Mouse (Mus musculus) stomach, embryonic 15.5 days (tissue): Measurements from ENCODE around the gene Olfr1371. TPM values are rescaled to one million over a fixed set of nuclear protein-coding genes. Genes with fewer than 3 reads are reported as not detected.
A peak's percentile ranks its signal among the peaks of the same experiment; 100 is the strongest.
"Not testable (repeated sequence)": the region's sequence is repeated elsewhere in the genome, so short reads cannot be mapped to it uniquely, and the experiment has no call there.

ENCODE experiments used
- ATAC-seq: fragments of 200-750 bp; cut with Nextera tagmentation; 2 replicates; pipeline ENCODE4 v1.8.0; 2017; ENCODE audit warnings: low read depth, moderate number of reproducible peaks, moderate TSS enrichment; ENCODE audit not compliant: insufficient read depth, low FRiP score
- H3K27ac ChIP-seq: fragments of 300-500 bp; sonication (generic); 2 replicates; pipeline ENCODE4 v1.5.1; 2015; ENCODE audit warnings: mild to moderate bottlenecking, inconsistent platforms
- H3K27me3 ChIP-seq: fragments of 300-500 bp; sonication (generic); replicated peaks from 2 replicates; pipeline ENCODE4 v1.6.1; 2015; ENCODE audit warnings: inconsistent platforms
- H3K36me3 ChIP-seq: fragments of 300-500 bp; sonication (generic); 2 replicates; pipeline ENCODE4 v1.6.1; 2015; ENCODE audit warnings: inconsistent platforms
- H3K4me1 ChIP-seq: fragments of 300-500 bp; sonication (generic); 2 replicates; pipeline ENCODE4 v1.6.1; 2015; ENCODE audit warnings: inconsistent platforms
- H3K4me2 ChIP-seq: fragments of 300-500 bp; sonication (generic); 2 replicates; pipeline ENCODE4 v1.6.1; 2015; ENCODE audit warnings: mild to moderate bottlenecking, inconsistent platforms
- H3K4me3 ChIP-seq: fragments of 300-500 bp; sonication (generic); replicated peaks from 2 replicates; pipeline ENCODE4 v1.5.1; 2015; ENCODE audit warnings: inconsistent platforms
- H3K9ac ChIP-seq: fragments of 300-500 bp; sonication (generic); 2 replicates; pipeline ENCODE4 v1.6.1; 2015; ENCODE audit warnings: inconsistent platforms
- H3K9me3 ChIP-seq: fragments of 300-500 bp; sonication (generic); 2 replicates; pipeline ENCODE4 v1.6.1; 2016; ENCODE audit warnings: inconsistent platforms
- WGBS: fragments of 180-500 bp; shearing (Covaris S2); methylation state at CpG from one replicate; pipeline ENCODE4 v1.1.7; 2015; 5-methylcytosine and 5-hydroxymethylcytosine counted together
- polyA plus RNA-seq: library from polyadenylated mRNA; unstranded; fragments of >200 nt; fragmentation: Nextera tagmentation; extraction: Ambion mirVana; gene quantifications from 2 replicates; pipeline ENCODE4 v1.2.1, GENCODE M21; 2015

Olfr1371 gene
- polyA plus RNA-seq, 1 experiment from 2014 or later: not detected

- 67% methylated on average over 6 of the region's 6 CpGs for WGBS
- H3K4me3 ChIP-seq: no peak overlapping the region
- H3K4me1 ChIP-seq: 0 out of 2 replicates have a peak, but pooled peaks cover 4% of the 10 kb centered on the region
- H3K27me3 ChIP-seq: no peaks in the 10 kb centered on the region
- H3K27ac ChIP-seq: no peak overlapping the region
- H3K9ac ChIP-seq: no peak overlapping the region
- H3K36me3 ChIP-seq: no peaks in the 10 kb centered on the region
- ATAC-seq: no peak
- H3K4me2 ChIP-seq: no peak overlapping the region
- H3K9me3 ChIP-seq: no peaks in the 10 kb centered on the region
These were observed 9.1 kb upstream of the Olfr1371 start for GRCm38 (mm10) chr11:52222891-52223290.

DNA sequence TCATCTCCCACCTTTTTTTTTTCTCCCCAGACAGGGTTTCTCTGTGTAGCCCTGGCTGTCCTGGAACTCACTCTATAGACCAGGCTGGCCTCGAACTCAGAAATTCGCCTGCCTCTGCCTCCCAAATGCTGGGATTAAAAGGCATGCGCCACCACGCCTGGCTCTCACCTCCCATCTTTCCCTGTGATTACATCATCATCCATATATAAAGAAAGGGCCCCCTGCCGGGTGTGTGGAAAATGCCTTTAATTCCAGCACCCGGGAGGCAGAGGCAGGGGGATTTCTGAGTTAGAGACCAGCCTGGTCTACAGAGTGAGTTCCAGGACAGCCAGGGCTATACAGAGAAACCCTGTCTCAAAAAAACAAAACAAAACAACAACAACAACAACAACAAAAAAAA, 8.1 kb upstream of the Olfr1371 start:
- H3K9ac ChIP-seq, H3K27ac ChIP-seq, H3K4me3 ChIP-seq, ATAC-seq, H3K4me2 ChIP-seq, H3K36me3 ChIP-seq, H3K27me3 ChIP-seq, H3K9me3 ChIP-seq, H3K4me1 ChIP-seq: not testable (repeated sequence)
- WGBS: 86% methylated on average over 6 of the region's 6 CpGs

DNA sequence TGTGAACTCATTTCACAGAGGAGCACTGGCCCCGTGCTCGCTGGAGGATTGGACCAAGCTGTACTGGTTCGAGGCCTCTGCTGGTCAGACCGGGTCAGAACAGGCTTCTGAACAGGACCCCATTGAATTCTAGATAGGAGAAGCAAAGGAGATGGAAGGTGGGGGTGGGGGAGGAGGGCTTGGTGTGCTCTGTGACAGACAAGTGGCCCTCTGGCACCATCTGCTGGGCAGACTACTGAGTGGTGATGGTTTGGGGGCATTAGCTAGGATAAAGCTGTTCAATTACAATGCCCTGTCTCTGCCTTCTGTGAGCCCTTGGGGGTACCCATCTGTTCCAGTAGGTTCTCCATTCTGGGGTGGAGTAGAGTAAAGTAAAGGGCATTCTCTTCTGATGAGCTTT, 6.5 kb upstream of the Olfr1371 start:
- H3K27me3 ChIP-seq: no peaks in the 10 kb centered on the region
- H3K36me3 ChIP-seq: no peaks in the 10 kb centered on the region
- H3K9ac ChIP-seq: no peak overlapping the region
- H3K4me2 ChIP-seq: peak overlapping the region; percentile 32
- H3K4me1 ChIP-seq: 0 out of 2 replicates have a peak, but pooled peaks cover 4% of the 10 kb centered on the region
- ATAC-seq: no peak
- H3K9me3 ChIP-seq: no peaks in the 10 kb centered on the region
- no peak overlapping the region for H3K27ac ChIP-seq
- H3K4me3 ChIP-seq: no peak overlapping the region
- 2% methylated on average over 4 of the region's 4 CpGs for WGBS

- H3K9me3 ChIP-seq, H3K9ac ChIP-seq, H3K4me2 ChIP-seq, H3K36me3 ChIP-seq, H3K27me3 ChIP-seq, H3K27ac ChIP-seq, H3K4me1 ChIP-seq, H3K4me3 ChIP-seq, ATAC-seq: not testable (repeated sequence)
- WGBS: 85% methylated on average over 8 of the region's 8 CpGs
These were observed 17.2 kb downstream of the Olfr1371 start for GRCm38 (mm10) chr11:52196496-52197023.

- H3K4me3 ChIP-seq, H3K4me1 ChIP-seq, H3K27ac ChIP-seq, H3K36me3 ChIP-seq, ATAC-seq, H3K9ac ChIP-seq, H3K9me3 ChIP-seq, H3K27me3 ChIP-seq, H3K4me2 ChIP-seq: not testable (repeated sequence)
- WGBS: 84% methylated on average over 4 of the region's 4 CpGs
These were observed 33.1 kb downstream of the Olfr1371 start for GRCm38 (mm10) chr11:52180651-52181050.

GRCm38 (mm10) chr11:52179897-52180296, 33.9 kb downstream of the Olfr1371 start:
- 58% methylated on average over 2 of the region's 3 CpGs for WGBS
- H3K4me3 ChIP-seq, H3K4me1 ChIP-seq, H3K4me2 ChIP-seq, H3K36me3 ChIP-seq, H3K27ac ChIP-seq, H3K9ac ChIP-seq, ATAC-seq, H3K9me3 ChIP-seq, H3K27me3 ChIP-seq: not testable (repeated sequence)

DNA sequence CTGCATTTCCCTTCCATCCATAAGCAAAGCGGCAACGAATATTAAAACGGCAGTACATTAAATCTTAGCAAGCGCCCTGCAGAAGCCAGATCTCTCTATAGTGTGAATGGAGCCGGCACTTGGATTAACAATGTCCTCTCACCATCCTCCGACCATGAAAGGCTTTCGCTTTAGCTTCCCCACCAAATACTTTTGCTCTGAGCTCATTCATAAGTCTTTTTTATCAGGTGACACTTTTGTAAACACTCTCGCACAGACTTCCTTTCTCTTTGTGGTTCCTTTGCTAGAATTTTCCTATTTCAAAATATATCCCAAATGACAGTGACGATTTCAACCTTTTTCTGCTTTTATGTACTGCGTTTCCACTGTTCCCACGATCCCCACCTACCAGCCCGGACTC, 45.3 kb downstream of the Olfr1371 start:
- Histone ChIP-seq H3K9me3 (no peaks in the 10 kb centered on the region), H3K36me3 (no peaks in the 10 kb centered on the region), H3K27me3 (peaks cover 5% of the 10 kb centered on the region; the same call in 1 of the 2 replicates), H3K9ac (no peak overlapping the region), H3K27ac (no peak overlapping the region), H3K4me2 (peak overlapping the region; percentile 91), H3K4me3 (peak overlapping the region; percentile 53), H3K4me1 (peaks cover 5% of the 10 kb centered on the region)
- 9% methylated on average over 12 of the region's 12 CpGs for WGBS
- ATAC-seq: no peak

GRCm38 (mm10) chr11:52167901-52168302, 45.9 kb downstream of the Olfr1371 start:
- peak; percentile 85 for ATAC-seq
- H3K4me2 ChIP-seq: peak overlapping the region; percentile 91
- H3K9me3 ChIP-seq, H3K9ac ChIP-seq, H3K36me3 ChIP-seq, H3K4me1 ChIP-seq, H3K27ac ChIP-seq, H3K27me3 ChIP-seq: not testable (repeated sequence)
- under 1% methylated on average over 36 of the region's 42 CpGs for WGBS
- H3K4me3 ChIP-seq: peak overlapping the region; percentile 53

DNA sequence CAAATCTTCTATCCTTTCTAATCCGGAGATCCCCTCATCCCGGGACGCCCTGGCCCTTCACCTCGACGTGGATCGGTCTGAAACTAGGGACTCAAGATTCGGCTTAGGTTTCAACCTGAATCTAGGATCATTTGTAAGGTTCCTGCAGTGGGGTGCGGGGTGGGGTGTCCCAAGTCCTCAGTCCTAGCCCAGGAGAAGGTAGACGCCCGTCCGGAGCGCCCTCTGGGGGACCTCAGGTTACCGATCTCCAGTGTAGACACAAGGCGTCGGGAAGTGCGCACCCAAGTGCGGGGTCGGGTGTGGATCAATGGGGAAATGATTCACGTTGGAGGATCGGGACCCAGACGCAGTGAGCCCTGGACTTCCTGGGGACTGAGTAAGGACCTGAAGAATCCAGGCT, 46.7 kb downstream of the Olfr1371 start:
- no peak for ATAC-seq
- 2% methylated on average over 21 of the region's 21 CpGs for WGBS
- peaks cover 5% of the 10 kb centered on the region; the same call in 1 of the 2 replicates for H3K27me3 ChIP-seq

GRCm38 (mm10) chr11:52163926-52164325, 49.9 kb downstream of the Olfr1371 start:
- Histone ChIP-seq H3K4me3 (no peak overlapping the region), H3K9ac (no peak overlapping the region), H3K9me3 (no peaks in the 10 kb centered on the region), H3K36me3 (no peaks in the 10 kb centered on the region), H3K27ac (no peak overlapping the region), H3K4me2 (no peak overlapping the region), H3K4me1 (peaks cover 5% of the 10 kb centered on the region), H3K27me3 (peaks cover 5% of the 10 kb centered on the region; the same call in 1 of the 2 replicates)
- ATAC-seq: no peak
- 34% methylated on average over 10 of the region's 10 CpGs for WGBS

More for the DNA sequence above, 46.7 kb downstream of the Olfr1371 start:
- Histone ChIP-seq H3K36me3 (no peaks in the 10 kb centered on the region), H3K27ac (no peak overlapping the region), H3K4me2 (peak overlapping the region; percentile 91), H3K9me3 (no peaks in the 10 kb centered on the region), H3K9ac (no peak overlapping the region), H3K4me3 (peak overlapping the region; percentile 53), H3K4me1 (peaks cover 5% of the 10 kb centered on the region)

Other genes starting within 250 kb of the Olfr1371 start
- gene Cdkn2aipnl, start 246.3 kb downstream of the Olfr1371 start, polyA plus RNA-seq: 82.0 and 89.6 TPM in 2 replicates
- 205 and 213 TPM in 2 replicates for gene Ube2b, start 213.2 kb downstream of the Olfr1371 start, polyA plus RNA-seq
- 6.0 and 6.9 TPM in 2 replicates for gene Cdkl3, start 209.8 kb downstream of the Olfr1371 start, polyA plus RNA-seq
- 71.3 and 72.1 TPM in 2 replicates for gene Ppp2ca, start 115.3 kb downstream of the Olfr1371 start, polyA plus RNA-seq
- gene Olfr1373, start 68.5 kb downstream of the Olfr1371 start, polyA plus RNA-seq: not detected in 2 replicates
- 657 and 713 TPM in 2 replicates for gene Skp1a, start 18.0 kb upstream of the Olfr1371 start, polyA plus RNA-seq
- gene Tcf7, start 69.0 kb upstream of the Olfr1371 start, polyA plus RNA-seq: 7.5 and 7.6 TPM in 2 replicates
- 266 and 271 TPM in 2 replicates for gene Vdac1, start 146.9 kb upstream of the Olfr1371 start, polyA plus RNA-seq
- 185 and 189 TPM in 2 replicates for gene 9530068E07Rik, start 182.4 kb upstream of the Olfr1371 start, polyA plus RNA-seq